Mouse (Mus musculus) embryonic facial prominence, embryonic 10.5 days (tissue): ENCODE data around the gene Itga7. TPM values are rescaled to one million over a fixed set of nuclear protein-coding genes. Genes with fewer than 3 reads are reported as not detected.

ENCODE experiments used
- DNase-seq: peaks from one replicate; pipeline ENCODE4 v3.0.0-alpha.2; 2017; ENCODE audit warnings: low spot score
- H3K27ac ChIP-seq: fragments of 300-500 bp; sonication (generic); replicated peaks from 2 replicates; pipeline ENCODE4 v1.5.1; 2016; ENCODE audit warnings: mild to moderate bottlenecking
- H3K27me3 ChIP-seq: fragments of 300-500 bp; sonication (generic); replicated peaks from 2 replicates; pipeline ENCODE4 v1.6.1; 2016; ENCODE audit warnings: low read depth, mild to moderate bottlenecking; ENCODE audit not compliant: poor library complexity, severe bottlenecking
- H3K36me3 ChIP-seq: fragments of 300-500 bp; sonication (generic); replicated peaks from 2 replicates; pipeline ENCODE4 v1.6.1; 2016; ENCODE audit warnings: mild to moderate bottlenecking, moderate library complexity
- H3K4me1 ChIP-seq: fragments of 300-500 bp; sonication (generic); 2 replicates; pipeline ENCODE4 v1.6.1; 2016
- H3K4me3 ChIP-seq: fragments of 300-500 bp; sonication (generic); 2 replicates; pipeline ENCODE4 v1.5.1; 2016; ENCODE audit warnings: mild to moderate bottlenecking, moderate library complexity
- H3K9me3 ChIP-seq: fragments of 300-500 bp; sonication (generic); 2 replicates; pipeline ENCODE4 v1.6.1; 2016; ENCODE audit warnings: mild to moderate bottlenecking
- WGBS: fragments of 180-500 bp; shearing (Covaris S2); methylation state at CpG from one replicate; pipeline ENCODE4 v1.1.7; 2016; 5-methylcytosine and 5-hydroxymethylcytosine counted together
- polyA plus RNA-seq: library from polyadenylated mRNA; unstranded; fragments of >200 nt; fragmentation: Nextera tagmentation; extraction: Ambion mirVana; gene quantifications from 2 replicates; pipeline ENCODE4 v1.2.1, GENCODE M21; 2016

Itga7 gene
- polyA plus RNA-seq, 1 experiment from 2014 or later: 2.7 TPM

- Histone ChIP-seq H3K9me3 (no peaks in the 10 kb centered on the region), H3K4me1 (no peaks in the 10 kb centered on the region), H3K4me3 (no peak overlapping the region), H3K27ac (no peak overlapping the region), H3K36me3 (no peaks in the 10 kb centered on the region), H3K27me3 (no peaks in the 10 kb centered on the region)
- DNase-seq: no peak
- WGBS: 85% methylated on average over 4 of the region's 4 CpGs
These were observed 13.9 kb downstream of the Itga7 start for GRCm38 (mm10) chr10:128947496-128947895.

GRCm38 (mm10) chr10:128950208-128950887 is 16.7 kb downstream of the Itga7 start:
- Histone ChIP-seq H3K27ac (no peak overlapping the region), H3K27me3 (no peaks in the 10 kb centered on the region), H3K9me3 (no peaks in the 10 kb centered on the region), H3K4me1 (no peaks in the 10 kb centered on the region), H3K4me3 (no peak overlapping the region), H3K36me3 (no peaks in the 10 kb centered on the region)
- DNase-seq: no peak
- 73% methylated on average over 16 of the region's 16 CpGs for WGBS

- no peak for DNase-seq
- Histone ChIP-seq H3K27me3 (no peaks in the 10 kb centered on the region), H3K27ac (no peak overlapping the region), H3K9me3 (no peaks in the 10 kb centered on the region), H3K36me3 (no peaks in the 10 kb centered on the region), H3K4me1 (no peaks in the 10 kb centered on the region), H3K4me3 (no peak overlapping the region)
- 79% methylated on average over 10 of the region's 10 CpGs for WGBS
These were observed 24.7 kb downstream of the Itga7 start for GRCm38 (mm10) chr10:128958340-128958739.

- Histone ChIP-seq H3K27ac (no peak overlapping the region), H3K9me3 (no peaks in the 10 kb centered on the region), H3K36me3 (no peaks in the 10 kb centered on the region), H3K4me3 (no peak overlapping the region), H3K27me3 (no peaks in the 10 kb centered on the region), H3K4me1 (no peaks in the 10 kb centered on the region)
- DNase-seq: no peak
- 80% methylated on average over 4 of the region's 4 CpGs for WGBS
These were observed 26.5 kb downstream of the Itga7 start for GRCm38 (mm10) chr10:128960142-128960541.

- Histone ChIP-seq H3K27me3 (no peaks in the 10 kb centered on the region), H3K4me1 (no peaks in the 10 kb centered on the region), H3K9me3 (no peaks in the 10 kb centered on the region), H3K36me3 (no peaks in the 10 kb centered on the region), H3K4me3 (no peak within 1 kb of the TSS), H3K27ac (no peak within 1 kb of the TSS)
- DNase-seq: no peak
- 85% methylated on average over 12 of the region's 12 CpGs for WGBS
These were observed 27.3 kb downstream of the Itga7 start, which contains the start of gene Mettl7b for GRCm38 (mm10) chr10:128960590-128961584. Gene Mettl7b (minus strand): TSS chr10:128960988.

GRCm38 (mm10) chr10:128964961-128965360 is 31.3 kb downstream of the Itga7 start:
- Histone ChIP-seq H3K36me3 (no peaks in the 10 kb centered on the region), H3K27ac (no peak overlapping the region), H3K4me1 (no peaks in the 10 kb centered on the region), H3K27me3 (no peaks in the 10 kb centered on the region), H3K9me3 (no peaks in the 10 kb centered on the region), H3K4me3 (no peak overlapping the region)
- no peak for DNase-seq
- WGBS: 69% methylated on average over 2 of the region's 2 CpGs

- H3K4me1 ChIP-seq: no peaks in the 10 kb centered on the region
- no peak overlapping the region for H3K27ac ChIP-seq
- H3K36me3 ChIP-seq: no peaks in the 10 kb centered on the region
- H3K9me3 ChIP-seq: no peaks in the 10 kb centered on the region
- 90% methylated on average over 6 of the region's 6 CpGs for WGBS
- DNase-seq: no peak
- H3K4me3 ChIP-seq: no peak overlapping the region
- H3K27me3 ChIP-seq: no peaks in the 10 kb centered on the region
These were observed 32.3 kb downstream of the Itga7 start for GRCm38 (mm10) chr10:128965871-128966270.

GRCm38 (mm10) chr10:128968341-128968749 is 34.7 kb downstream of the Itga7 start:
- Histone ChIP-seq H3K9me3 (no peaks in the 10 kb centered on the region), H3K27me3 (no peaks in the 10 kb centered on the region), H3K4me3 (no peak overlapping the region), H3K4me1 (no peaks in the 10 kb centered on the region), H3K36me3 (no peaks in the 10 kb centered on the region), H3K27ac (no peak overlapping the region)
- WGBS: 50% methylated on average over 1 of the region's 1 CpGs
- no peak for DNase-seq

GRCm38 (mm10) chr10:128970740-128971250 is 37.2 kb downstream of the Itga7 start:
- H3K27ac ChIP-seq: no peak overlapping the region
- no peaks in the 10 kb centered on the region for H3K9me3 ChIP-seq
- 48% methylated on average over 1 of the region's 1 CpGs for WGBS
- H3K27me3 ChIP-seq: no peaks in the 10 kb centered on the region
- H3K4me1 ChIP-seq: no peaks in the 10 kb centered on the region
- no peak for DNase-seq
- no peaks in the 10 kb centered on the region for H3K36me3 ChIP-seq
- H3K4me3 ChIP-seq: no peak overlapping the region

- 82% methylated on average over 4 of the region's 4 CpGs for WGBS
- no peaks in the 10 kb centered on the region for H3K9me3 ChIP-seq
These were observed 39.2 kb downstream of the Itga7 start for GRCm38 (mm10) chr10:128972841-128973240.

GRCm38 (mm10) chr10:128976395-128976794 is 42.8 kb downstream of the Itga7 start:
- Histone ChIP-seq H3K27ac (no peak overlapping the region), H3K9me3 (no peaks in the 10 kb centered on the region), H3K4me1 (peaks cover 6% of the 10 kb centered on the region; the same call in 1 of the 2 replicates), H3K4me3 (no peak overlapping the region), H3K36me3 (no peaks in the 10 kb centered on the region), H3K27me3 (no peaks in the 10 kb centered on the region)
- no peak for DNase-seq
- WGBS: 66% methylated on average over 3 of the region's 3 CpGs

More at GRCm38 (mm10) chr10:128972841-128973240, 39.2 kb downstream of the Itga7 start:
- no peak overlapping the region for H3K4me3 ChIP-seq
- H3K4me1 ChIP-seq: no peaks in the 10 kb centered on the region
- no peak for DNase-seq
- no peaks in the 10 kb centered on the region for H3K27me3 ChIP-seq
- H3K27ac ChIP-seq: no peak overlapping the region
- no peaks in the 10 kb centered on the region for H3K36me3 ChIP-seq

GRCm38 (mm10) chr10:128977522-128978114 is 44.0 kb downstream of the Itga7 start:
- Histone ChIP-seq H3K36me3 (no peaks in the 10 kb centered on the region), H3K27ac (no peak overlapping the region)
- 24% methylated on average over 9 of the region's 9 CpGs for WGBS

More at GRCm38 (mm10) chr10:128977522-128978114, 44.0 kb downstream of the Itga7 start:
- H3K27me3 ChIP-seq: no peaks in the 10 kb centered on the region
- peak; percentile 47 for DNase-seq
- no peak overlapping the region for H3K4me3 ChIP-seq
- peaks cover 6% of the 10 kb centered on the region; the same call in 1 of the 2 replicates for H3K4me1 ChIP-seq
- H3K9me3 ChIP-seq: no peaks in the 10 kb centered on the region
